Mouse (Mus musculus): ENCODE measurements around the gene Gtf2h2.
A peak's percentile ranks its signal among the peaks of the same experiment; 100 is the strongest.
"Not testable (repeated sequence)": the region's sequence is repeated elsewhere in the genome, so short reads cannot be mapped to it uniquely, and the experiment has no call there.

The Gtf2h2 gene

DNA sequence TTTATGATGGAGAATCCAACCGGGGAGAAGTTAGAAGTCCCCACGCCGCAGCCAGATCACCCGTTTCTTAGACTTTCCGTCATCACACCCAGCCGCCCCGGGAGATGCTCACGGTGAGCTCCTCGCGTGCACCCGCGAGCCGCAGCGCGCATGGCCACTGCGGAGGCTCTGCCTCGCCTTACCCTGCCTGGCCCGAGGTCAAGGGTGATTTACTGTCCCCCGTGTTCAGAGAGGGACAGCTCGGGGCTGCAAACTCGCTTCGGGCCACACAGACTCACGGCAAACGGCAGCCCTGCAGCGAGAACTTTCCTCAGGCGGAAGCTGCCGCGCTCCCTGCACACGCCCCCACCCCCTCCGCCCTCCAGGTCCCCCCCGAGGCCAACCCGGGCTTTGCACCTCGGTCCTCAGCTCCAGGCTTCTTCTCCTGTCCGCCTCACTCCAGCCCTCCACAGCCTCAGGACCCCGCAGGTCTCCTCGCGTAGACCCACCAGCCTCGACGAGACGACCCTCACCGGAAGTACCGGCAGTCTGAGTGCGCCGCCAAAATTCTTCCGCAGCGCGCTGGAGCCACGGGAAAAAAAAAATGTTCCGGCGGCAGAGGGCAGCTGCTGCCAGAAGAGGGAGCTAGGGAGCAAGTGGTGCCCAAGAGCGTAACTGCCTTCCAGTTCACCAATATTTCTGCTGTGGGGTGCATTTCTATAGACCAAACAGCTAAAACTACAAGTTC is at the start of gene Gtf2h2:
TSS of gene Gtf2h2 (minus strand) at position 519 of the 727 bp plus-strand sequence.
- peak; percentile 93 for DNase-seq (ENCODE audit: low spot score)

- no peak for DNase-seq (ENCODE audit: low spot score)
These were observed 43.8 kb upstream of the Gtf2h2 start for GRCm38 (mm10) chr13:100536149-100536548.

DNA sequence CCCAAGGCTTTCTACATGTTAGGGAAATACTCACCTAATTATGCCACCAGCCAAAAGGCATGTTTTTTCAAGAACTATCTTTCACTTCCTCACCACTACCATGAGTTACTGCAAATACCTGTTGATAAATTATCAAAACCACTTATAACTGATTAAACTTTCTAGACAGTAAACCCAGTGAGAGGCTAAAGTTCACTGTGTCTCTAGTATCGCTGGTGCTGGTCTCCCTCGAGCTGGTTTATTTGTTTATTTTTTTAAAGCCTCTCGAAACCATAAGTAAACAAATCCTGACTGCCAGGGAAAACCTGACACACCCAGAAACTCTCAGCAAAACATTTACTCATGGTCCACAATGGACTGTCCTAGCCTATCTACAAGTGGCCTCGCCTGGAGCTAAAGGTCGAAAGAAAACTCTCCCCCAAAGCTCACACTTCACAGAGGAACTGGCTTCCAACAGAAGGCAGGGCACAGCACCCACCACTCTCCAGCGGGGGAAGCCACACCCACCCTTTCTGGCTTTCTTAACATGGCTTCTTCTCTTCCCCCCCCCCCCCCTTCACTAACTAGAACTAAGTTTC is 40.5 kb upstream of the Gtf2h2 start:
- DNase-seq (ENCODE audit: low spot score): no peak

GRCm38 (mm10) chr13:100526649-100527038 is 34.3 kb upstream of the Gtf2h2 start:
- DNase-seq (ENCODE audit: low spot score): no peak

DNA sequence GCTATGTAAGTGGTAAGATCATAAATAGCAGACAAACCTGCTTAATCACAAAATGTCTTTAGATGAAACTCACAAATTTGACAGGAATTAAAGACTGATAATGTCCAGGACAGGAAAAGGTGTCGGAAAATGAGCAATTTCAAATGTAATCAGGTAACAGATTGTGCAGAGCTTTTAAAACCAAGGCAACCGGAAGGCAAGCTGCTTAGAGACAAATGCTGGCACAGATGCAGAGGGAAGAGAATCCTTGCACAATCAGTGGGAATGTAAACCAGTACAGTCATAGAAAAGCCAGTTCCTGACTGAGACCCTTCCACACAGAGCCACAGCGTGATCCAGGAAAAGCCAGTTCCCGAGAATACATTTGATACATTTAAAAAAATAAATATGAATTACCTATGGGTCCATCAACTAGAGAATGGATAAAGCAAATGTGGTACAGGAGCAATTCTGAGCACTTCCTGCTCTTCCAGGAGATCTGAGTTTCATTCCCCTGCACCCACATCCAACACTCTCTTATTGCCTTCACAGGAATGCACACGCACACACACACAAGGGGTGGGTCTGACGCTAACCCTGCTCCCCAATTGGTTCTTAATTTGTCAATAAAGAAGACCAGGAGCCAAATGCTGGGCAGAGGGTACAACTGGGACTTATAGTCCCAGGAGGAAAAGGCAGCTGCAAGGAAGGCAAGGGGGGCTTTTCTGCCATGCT is 33.7 kb upstream of the Gtf2h2 start:
- DNase-seq (ENCODE audit: low spot score): no peak

DNA sequence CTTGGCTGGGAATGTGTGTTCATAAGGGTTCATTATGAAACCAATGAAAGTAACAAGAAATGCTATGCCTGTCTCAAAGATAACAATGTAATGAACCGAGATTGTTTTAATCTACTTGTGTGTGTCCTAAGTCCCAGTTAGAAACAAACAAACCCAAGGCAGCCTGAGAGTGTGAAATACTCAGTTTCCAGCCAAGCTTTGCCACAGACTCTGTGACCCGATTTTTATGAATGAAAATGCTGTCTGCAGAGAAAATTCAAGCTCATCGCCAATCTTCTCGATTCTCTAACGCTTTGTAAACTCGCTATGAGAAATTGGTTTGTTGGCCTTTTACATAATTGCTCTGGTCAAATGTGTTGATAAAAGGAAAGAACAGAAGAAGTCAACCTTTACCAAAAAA is 32.5 kb upstream of the Gtf2h2 start:
- DNase-seq (ENCODE audit: low spot score): no peak

- DNase-seq (ENCODE audit: low spot score): no peak
These were observed 31.3 kb upstream of the Gtf2h2 start for GRCm38 (mm10) chr13:100523698-100524097.

- DNase-seq (ENCODE audit: low spot score): no peak
These were observed 29.6 kb upstream of the Gtf2h2 start for GRCm38 (mm10) chr13:100521724-100522591.

- no peak for DNase-seq (ENCODE audit: low spot score)
These were observed 26.8 kb upstream of the Gtf2h2 start for GRCm38 (mm10) chr13:100519162-100519561.

GRCm38 (mm10) chr13:100518191-100518590 is 25.8 kb upstream of the Gtf2h2 start:
- no peak for DNase-seq (ENCODE audit: low spot score)

GRCm38 (mm10) chr13:100517652-100518153 is 25.3 kb upstream of the Gtf2h2 start:
- DNase-seq (ENCODE audit: low spot score): no peak

DNA sequence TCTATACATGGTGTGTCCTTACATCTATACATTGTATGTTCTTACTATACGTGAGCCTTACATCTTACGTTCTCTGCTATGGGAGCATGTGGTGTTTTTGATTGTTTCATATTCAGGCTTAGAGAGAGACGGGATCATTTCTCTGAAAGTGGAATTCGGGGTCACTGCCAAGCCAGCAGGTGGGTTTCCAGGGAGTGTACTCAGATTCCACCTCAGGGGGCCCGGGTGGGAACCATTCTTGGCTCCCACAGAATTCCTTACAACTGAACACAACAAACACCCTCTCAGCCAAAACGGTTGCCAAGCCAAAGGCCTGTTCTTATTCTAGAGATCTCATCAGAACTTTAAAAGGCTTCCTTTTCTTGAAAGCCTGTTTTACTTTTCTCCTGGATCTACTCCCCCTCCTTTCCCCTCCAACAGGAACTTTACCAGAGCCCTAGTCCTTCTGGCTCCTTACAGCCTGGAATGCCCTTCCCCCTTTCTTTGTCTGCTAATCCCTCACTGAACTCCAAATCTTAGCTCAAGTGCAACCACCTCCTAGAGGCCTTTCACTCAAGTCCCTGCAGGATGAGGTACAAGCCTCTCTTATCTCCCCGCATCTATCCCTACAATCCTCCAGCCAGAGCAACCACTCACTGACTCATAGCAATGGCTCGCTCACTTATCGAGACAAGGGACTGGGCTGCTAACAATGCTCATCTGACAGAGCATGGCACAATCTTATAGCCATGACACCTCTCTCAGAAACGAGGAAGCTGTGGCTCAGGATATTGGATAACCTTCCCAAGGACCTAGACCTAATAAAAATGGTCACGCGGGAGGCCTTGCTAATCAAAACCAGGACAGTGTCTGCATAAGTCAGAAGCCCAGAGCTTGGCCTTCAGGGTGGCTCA is 24.1 kb upstream of the Gtf2h2 start:
- DNase-seq (ENCODE audit: low spot score): no peak

DNA sequence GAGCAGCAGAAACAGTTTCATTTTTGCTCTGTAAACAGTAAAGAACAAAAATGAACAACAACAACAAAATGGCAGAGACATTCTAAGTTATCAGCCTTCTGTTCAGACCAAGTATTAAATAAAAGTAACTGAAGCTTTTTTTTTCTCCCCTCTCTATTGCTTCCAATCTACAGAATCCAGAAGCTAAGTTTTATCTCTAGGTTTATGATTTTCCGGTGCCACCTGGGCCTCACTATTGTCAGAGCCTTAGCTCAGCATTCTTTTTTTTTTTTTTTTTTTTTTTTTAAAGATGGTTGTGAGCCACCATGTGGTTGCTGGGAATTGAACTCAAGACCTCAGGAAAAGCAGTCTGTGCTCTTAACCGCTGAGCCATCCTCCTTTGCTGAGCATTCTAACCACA is 20.4 kb upstream of the Gtf2h2 start:
- DNase-seq (ENCODE audit: low spot score): no peak

GRCm38 (mm10) chr13:100511860-100512364 is 19.5 kb upstream of the Gtf2h2 start:
- no peak for DNase-seq (ENCODE audit: low spot score)

GRCm38 (mm10) chr13:100511146-100511859 is 18.9 kb upstream of the Gtf2h2 start:
- no peak for DNase-seq (ENCODE audit: low spot score)

- DNase-seq (ENCODE audit: low spot score): not testable (repeated sequence)
These were observed 7.2 kb upstream of the Gtf2h2 start for GRCm38 (mm10) chr13:100499625-100500024.

DNA sequence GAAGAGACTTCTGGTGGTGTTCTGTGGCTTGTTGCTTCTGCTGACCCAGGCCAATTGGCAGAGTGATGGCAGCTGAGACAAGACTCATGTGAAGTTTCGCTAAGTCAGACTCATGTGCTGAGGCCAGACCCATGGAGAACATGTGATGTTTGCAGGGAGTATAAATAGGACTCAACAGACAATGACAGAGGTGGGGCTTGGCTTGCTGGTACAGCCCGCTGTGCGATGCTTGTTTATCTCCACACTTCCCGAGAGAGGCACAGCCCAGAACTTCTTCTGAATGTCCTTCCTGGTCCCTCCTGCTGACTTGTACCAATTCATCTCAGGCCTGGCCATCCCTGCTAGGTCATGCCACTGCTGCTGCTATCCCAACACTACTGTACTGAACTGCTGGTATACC is 3.0 kb upstream of the Gtf2h2 start:
- no peak for DNase-seq (ENCODE audit: low spot score)

GRCm38 (mm10) chr13:100494370-100494769 is 2.0 kb upstream of the Gtf2h2 start:
- DNase-seq (ENCODE audit: low spot score): not testable (repeated sequence)

DNA sequence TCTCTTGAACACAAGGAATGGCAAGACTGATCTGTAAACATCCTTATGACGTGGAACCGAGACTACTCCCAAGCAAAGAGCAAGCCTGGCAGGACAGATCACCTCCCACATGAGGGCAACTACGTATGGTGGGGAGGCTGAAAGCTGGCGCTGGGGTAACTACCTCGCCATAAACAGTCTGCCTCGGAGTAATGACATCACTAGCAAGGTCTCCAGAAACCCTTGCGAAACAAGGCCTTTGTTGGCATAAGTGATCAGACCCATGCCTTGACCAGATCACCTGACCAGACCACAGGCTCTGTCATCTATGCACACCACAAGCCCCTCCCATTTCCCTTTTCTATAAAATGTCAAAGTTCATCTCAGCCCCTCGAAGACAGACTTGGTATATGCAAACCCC is 934 bp upstream of the Gtf2h2 start:
- DNase-seq (ENCODE audit: low spot score): no peak

- DNase-seq (ENCODE audit: low spot score): no peak
These were observed 756 bp downstream of the Gtf2h2 start for GRCm38 (mm10) chr13:100491623-100492022.
